Mouse (Mus musculus): ENCODE measurements around the gene Plekhb2. TPM values are rescaled to one million over a fixed set of nuclear protein-coding genes. Genes with fewer than 3 reads are reported as not detected.

Plekhb2 gene
- 74.2 and 86.4 TPM in 2 replicates for polyA plus RNA-seq (2015; fragmentation: Nextera tagmentation; extraction: Ambion mirVana)

- peak within 1 kb of the TSS; percentile 81 for H3K27ac ChIP-seq (replicated peaks)
- ATAC-seq (ENCODE audit: low read depth): peak; percentile 87
- WGBS: under 1% methylated on average over 39 of the region's 40 CpGs
- no peaks in the 10 kb centered on the region for H3K9me3 ChIP-seq
- H3K27me3 ChIP-seq: no peaks in the 10 kb centered on the region
- H3K4me3 ChIP-seq: peak within 1 kb of the TSS; percentile 82
- H3K4me1 ChIP-seq (replicated peaks): peaks cover 40% of the 10 kb centered on the region
- H3K4me2 ChIP-seq: peak within 1 kb of the TSS; percentile 65
- no peaks in the 10 kb centered on the region for H3K36me3 ChIP-seq
- H3K9ac ChIP-seq: peak within 1 kb of the TSS; percentile 94
Measured at GRCm38 (mm10) chr1:34849745-34850342, at the start of gene Plekhb2. Gene Plekhb2 (plus strand): TSS chr1:34849976.

GRCm38 (mm10) chr1:34801616-34802289 lies 48.0 kb upstream of the Plekhb2 start:
- Histone ChIP-seq H3K4me2 (peak overlapping the region; percentile 77), H3K27ac (replicated peaks) (peak overlapping the region; percentile 91), H3K9ac (peak overlapping the region; percentile 85), H3K27me3 (no peaks in the 10 kb centered on the region), H3K4me1 (replicated peaks) (peaks cover 58% of the 10 kb centered on the region), H3K9me3 (no peaks in the 10 kb centered on the region), H3K4me3 (peak overlapping the region; percentile 73), H3K36me3 (peaks cover 13% of the 10 kb centered on the region; the same call in 1 of the 2 replicates)
- WGBS: under 1% methylated on average over 37 of the region's 47 CpGs
- peak; percentile 91 for ATAC-seq (ENCODE audit: low read depth)

GRCm38 (mm10) chr1:34802290-34802642 lies 47.5 kb upstream of the Plekhb2 start:
- peak; percentile 24 for ATAC-seq (ENCODE audit: low read depth)
- peak overlapping the region; percentile 85 for H3K9ac ChIP-seq
- peaks cover 62% of the 10 kb centered on the region for H3K4me1 ChIP-seq (replicated peaks)
- no peaks in the 10 kb centered on the region for H3K9me3 ChIP-seq
- peak overlapping the region; percentile 91 for H3K27ac ChIP-seq (replicated peaks)
- H3K27me3 ChIP-seq: no peaks in the 10 kb centered on the region
- peak overlapping the region; percentile 73 for H3K4me3 ChIP-seq
- peak overlapping the region; percentile 77 for H3K4me2 ChIP-seq
- peaks cover 18% of the 10 kb centered on the region; the same call in 1 of the 2 replicates for H3K36me3 ChIP-seq
- WGBS: 27% methylated on average over 7 of the region's 7 CpGs

DNA sequence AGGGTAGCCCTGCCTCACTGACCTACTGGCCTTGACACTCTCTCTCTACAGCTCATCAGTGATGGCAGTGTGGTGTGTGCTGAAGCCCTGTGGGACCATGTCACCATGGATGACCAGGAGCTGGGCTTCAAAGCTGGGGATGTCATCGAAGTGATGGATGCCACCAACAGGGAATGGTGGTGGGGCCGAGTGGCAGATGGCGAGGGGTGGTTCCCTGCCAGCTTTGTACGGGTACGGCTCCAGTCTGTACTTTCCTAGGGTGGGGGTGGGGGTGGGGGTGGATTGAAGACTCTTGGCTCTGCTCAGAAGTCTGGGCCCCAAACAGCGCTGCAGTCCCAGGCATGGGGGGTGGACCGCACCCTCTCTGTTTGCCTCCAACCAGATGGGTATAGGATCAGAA lies 44.9 kb upstream of the Plekhb2 start:
- Histone ChIP-seq H3K9ac (no peak overlapping the region), H3K27me3 (no peaks in the 10 kb centered on the region), H3K9me3 (no peaks in the 10 kb centered on the region), H3K27ac (replicated peaks) (no peak overlapping the region), H3K4me1 (replicated peaks) (peaks cover 62% of the 10 kb centered on the region), H3K4me2 (no peak overlapping the region), H3K4me3 (no peak overlapping the region), H3K36me3 (peaks cover 40% of the 10 kb centered on the region)
- ATAC-seq (ENCODE audit: low read depth): no peak
- WGBS: 65% methylated on average over 7 of the region's 7 CpGs

DNA sequence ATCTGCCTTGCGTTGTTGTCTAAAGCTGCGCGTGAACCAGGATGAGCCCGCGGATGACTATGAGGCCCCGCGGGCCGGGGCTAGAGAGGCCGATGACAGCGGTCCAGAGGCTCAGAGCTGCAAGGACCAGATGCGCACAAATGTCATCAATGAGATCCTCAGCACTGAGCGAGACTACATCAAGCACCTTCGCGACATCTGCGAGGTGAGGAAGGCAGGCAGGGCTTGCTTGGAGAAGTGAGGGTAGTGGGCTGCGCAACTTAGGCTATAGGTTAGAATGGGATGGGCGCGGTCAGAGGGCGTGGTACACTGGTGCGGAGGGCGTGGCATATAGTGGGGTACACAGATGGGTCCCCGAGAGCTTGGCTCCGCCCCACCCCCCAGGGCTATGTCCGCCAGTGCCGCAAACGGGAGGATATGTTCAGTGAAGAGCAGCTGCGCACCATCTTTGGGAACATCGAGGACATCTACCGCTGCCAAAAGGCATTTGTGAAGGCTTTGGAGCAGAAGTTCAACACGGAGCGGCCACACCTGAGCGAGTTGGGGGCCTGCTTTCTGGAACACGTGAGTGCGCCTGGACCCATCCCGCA lies 43.8 kb upstream of the Plekhb2 start:
- WGBS: 16% methylated on average over 35 of the region's 35 CpGs
- Histone ChIP-seq H3K4me1 (replicated peaks) (peaks cover 59% of the 10 kb centered on the region), H3K27ac (replicated peaks) (no peak overlapping the region), H3K9ac (no peak overlapping the region), H3K36me3 (peaks cover 49% of the 10 kb centered on the region), H3K4me3 (no peak overlapping the region), H3K27me3 (no peaks in the 10 kb centered on the region), H3K4me2 (peak overlapping the region; percentile 1; the same call in 1 of the 2 replicates), H3K9me3 (no peaks in the 10 kb centered on the region)
- ATAC-seq (ENCODE audit: low read depth): no peak

- no peak overlapping the region for H3K9ac ChIP-seq
- ATAC-seq (ENCODE audit: low read depth): no peak
- no peak overlapping the region for H3K4me3 ChIP-seq
- H3K9me3 ChIP-seq: no peaks in the 10 kb centered on the region
- WGBS: 91% methylated on average over 8 of the region's 8 CpGs
- H3K27ac ChIP-seq (replicated peaks): no peak overlapping the region
- peaks cover 73% of the 10 kb centered on the region for H3K36me3 ChIP-seq
- H3K4me2 ChIP-seq: no peak overlapping the region
- no peaks in the 10 kb centered on the region for H3K27me3 ChIP-seq
- H3K4me1 ChIP-seq (replicated peaks): peaks cover 36% of the 10 kb centered on the region
Measured at GRCm38 (mm10) chr1:34808445-34808844, 41.3 kb upstream of the Plekhb2 start.

DNA sequence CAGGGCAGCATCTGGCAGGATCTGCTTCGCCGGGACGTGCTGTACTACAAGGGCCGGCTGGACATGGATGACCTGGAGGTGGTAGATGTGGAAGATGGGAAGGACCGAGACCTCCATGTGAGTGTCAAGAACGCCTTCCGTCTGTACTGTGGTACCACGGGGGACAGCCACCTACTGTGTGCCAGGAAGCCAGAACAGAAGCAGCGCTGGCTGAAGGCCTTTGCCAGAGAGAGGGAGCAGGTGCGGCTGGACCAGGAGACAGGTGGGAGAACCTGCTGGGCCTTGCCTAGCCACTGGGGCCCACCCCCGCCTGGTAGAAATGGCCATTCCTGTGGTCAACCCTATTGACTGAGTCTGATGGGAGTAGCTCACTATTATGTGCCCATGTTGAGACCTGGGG lies 39.5 kb upstream of the Plekhb2 start:
- H3K9me3 ChIP-seq: no peaks in the 10 kb centered on the region
- peaks cover 19% of the 10 kb centered on the region for H3K4me1 ChIP-seq (replicated peaks)
- WGBS: 87% methylated on average over 11 of the region's 11 CpGs
- ATAC-seq (ENCODE audit: low read depth): no peak
- H3K9ac ChIP-seq: no peak overlapping the region
- no peaks in the 10 kb centered on the region for H3K27me3 ChIP-seq
- H3K36me3 ChIP-seq: peaks cover 90% of the 10 kb centered on the region
- H3K4me2 ChIP-seq: no peak overlapping the region
- H3K27ac ChIP-seq (replicated peaks): no peak overlapping the region
- no peak overlapping the region for H3K4me3 ChIP-seq

DNA sequence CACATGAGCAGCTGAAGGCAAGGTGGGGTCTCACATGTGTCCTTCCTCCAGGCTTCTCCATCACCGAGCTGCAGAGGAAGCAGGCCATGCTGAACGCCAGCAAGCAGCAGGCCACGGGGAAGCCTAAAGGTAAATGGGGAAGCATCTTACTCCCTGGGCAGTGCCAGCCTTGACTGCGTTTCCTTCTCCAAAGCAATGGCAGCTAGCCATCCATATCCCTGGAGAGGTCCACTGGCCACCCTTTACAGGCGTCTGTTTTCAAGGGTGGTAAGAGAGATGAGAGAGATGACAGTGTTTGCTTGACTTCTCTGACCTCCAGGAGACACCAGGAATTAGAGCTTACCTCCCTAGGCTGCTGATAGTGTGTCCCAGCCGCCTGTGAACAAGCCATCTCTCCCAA lies 38.7 kb upstream of the Plekhb2 start:
- ATAC-seq (ENCODE audit: low read depth): no peak
- no peaks in the 10 kb centered on the region for H3K27me3 ChIP-seq
- no peaks in the 10 kb centered on the region for H3K9me3 ChIP-seq
- peaks cover 11% of the 10 kb centered on the region for H3K4me1 ChIP-seq (replicated peaks)
- no peak overlapping the region for H3K4me3 ChIP-seq
- peak overlapping the region; percentile 54; the same call in 1 of the 2 replicates for H3K27ac ChIP-seq (replicated peaks)
- 86% methylated on average over 6 of the region's 6 CpGs for WGBS
- no peak overlapping the region for H3K9ac ChIP-seq
- H3K4me2 ChIP-seq: no peak overlapping the region
- H3K36me3 ChIP-seq: peaks cover 94% of the 10 kb centered on the region

GRCm38 (mm10) chr1:34811581-34811980 lies 38.2 kb upstream of the Plekhb2 start:
- Histone ChIP-seq H3K27me3 (no peaks in the 10 kb centered on the region), H3K9ac (no peak overlapping the region), H3K4me2 (no peak overlapping the region), H3K36me3 (peaks cover 100% of the 10 kb centered on the region), H3K27ac (replicated peaks) (peak overlapping the region; percentile 42), H3K4me1 (replicated peaks) (peaks cover 6% of the 10 kb centered on the region), H3K4me3 (no peak overlapping the region), H3K9me3 (no peaks in the 10 kb centered on the region)
- 71% methylated on average over 6 of the region's 6 CpGs for WGBS
- ATAC-seq (ENCODE audit: low read depth): no peak

- Histone ChIP-seq H3K4me1 (replicated peaks) (no peaks in the 10 kb centered on the region), H3K9ac (no peak overlapping the region), H3K27me3 (no peaks in the 10 kb centered on the region), H3K4me3 (no peak overlapping the region), H3K27ac (replicated peaks) (peak overlapping the region; percentile 42; the same call in 1 of the 2 replicates), H3K4me2 (no peak overlapping the region), H3K36me3 (peaks cover 100% of the 10 kb centered on the region), H3K9me3 (no peaks in the 10 kb centered on the region)
- ATAC-seq (ENCODE audit: low read depth): no peak
- 91% methylated on average over 13 of the region's 13 CpGs for WGBS
Measured at GRCm38 (mm10) chr1:34812407-34813247, 37.1 kb upstream of the Plekhb2 start.

GRCm38 (mm10) chr1:34815843-34816242 lies 33.9 kb upstream of the Plekhb2 start:
- no peak overlapping the region for H3K4me3 ChIP-seq
- H3K27ac ChIP-seq (replicated peaks): no peak overlapping the region
- no peaks in the 10 kb centered on the region for H3K27me3 ChIP-seq
- no peak overlapping the region for H3K4me2 ChIP-seq
- ATAC-seq (ENCODE audit: low read depth): no peak
- H3K4me1 ChIP-seq (replicated peaks): no peaks in the 10 kb centered on the region
- no peak overlapping the region for H3K9ac ChIP-seq
- 82% methylated on average over 6 of the region's 6 CpGs for WGBS
- peaks cover 92% of the 10 kb centered on the region for H3K36me3 ChIP-seq
- no peaks in the 10 kb centered on the region for H3K9me3 ChIP-seq
